ENCODE assay signal across 10 mouse cellular contexts in genomic region chr7:17155634-17156033, GRCm38 (mm10). TPM values are rescaled to one million over a fixed set of nuclear protein-coding genes. Genes with fewer than 3 reads are reported as not detected.
DNase-seq lines count a peak whose midpoint lies in the region; ATAC-seq lines count a peak whose summit lies in the region.
"Had no signal": no experiment of that assay in that cellular context is flagged by ENCODE, and none has a peak within 500 bp of the region (broad histone marks: within the 10 kb centered on the region; RNA-seq: fewer than 3 reads in every experiment).

No protein-coding gene starts in this region.

- no peaks in the 10 kb centered on the region for H3K36me3 ChIP-seq in kidney, embryonic 16.5 days (ENCODE audit: insufficient read depth, low read length)
- H3K36me3 ChIP-seq: embryonic facial prominence, embryonic 13.5 days; limb, embryonic 12.5 days had no signal

- no peak overlapping the region for H3K27ac ChIP-seq in kidney, embryonic 16.5 days (ENCODE audit: low read length)
- H3K27ac ChIP-seq: embryonic facial prominence, embryonic 13.5 days; limb, embryonic 12.5 days had no signal

- DNase-seq in kidney, adult 18-20 months: peak; percentile 81
- DNase-seq in CD4-positive helper T cell, adult 2 months (ENCODE audit: low read depth, low spot score): peak; percentile 42
- DNase-seq in T-cell, adult 2 months (ENCODE audit: low spot score): peak; percentile 9
- DNase-seq in cerebellum, postnatal 36 days: peak; percentile 80 to 86
- DNase-seq in kidney, postnatal 36 days: peak; percentile 79 to 86
- peak; percentile 36 for DNase-seq in thymus, postnatal 25 days
- DNase-seq in gastrocnemius, postnatal 36 days: no peak

- no peaks in the 10 kb centered on the region for H3K9me3 ChIP-seq in kidney, embryonic 16.5 days (ENCODE audit: low read length)

- no peaks in the 10 kb centered on the region for H3K4me1 ChIP-seq in kidney, embryonic 16.5 days (ENCODE audit: insufficient read depth, low read length)
- H3K4me1 ChIP-seq: embryonic facial prominence, embryonic 13.5 days; limb, embryonic 12.5 days had no signal

- intact Hi-C loops in gastrocnemius, postnatal 36 days (cut with DNase I): no loop called here

- H3K4me2 ChIP-seq in kidney, embryonic 16.5 days (replicated peaks; ENCODE audit: low read depth, low read length): no peak overlapping the region
- H3K4me2 ChIP-seq: embryonic facial prominence, embryonic 13.5 days; limb, embryonic 12.5 days had no signal

- WGBS in kidney, embryonic 16.5 days: 42% methylated on average over 2 of the region's 2 CpGs

- no peak for ATAC-seq in kidney, embryonic 16.5 days (ENCODE audit: low FRiP score, low TSS enrichment)

- no peak overlapping the region for H3K4me3 ChIP-seq in kidney, embryonic 16.5 days (ENCODE audit: low read length)
- H3K4me3 ChIP-seq: embryonic facial prominence, embryonic 13.5 days; limb, embryonic 12.5 days had no signal

- H3K9ac ChIP-seq in kidney, embryonic 16.5 days (replicated peaks; ENCODE audit: low read length): no peak overlapping the region
- H3K9ac ChIP-seq: embryonic facial prominence, embryonic 13.5 days; limb, embryonic 12.5 days had no signal

- no peaks in the 10 kb centered on the region for H3K27me3 ChIP-seq in kidney, embryonic 16.5 days (ENCODE audit: insufficient read depth, low read length)
- H3K27me3 ChIP-seq: embryonic facial prominence, embryonic 13.5 days; limb, embryonic 12.5 days had no signal

RNA-seq across cellular contexts. Expression of gene Ceacam3, which starts 5.6 kb away (rescaled TPM):
- not detected in 2 replicates for polyA plus RNA-seq in kidney, embryonic 16.5 days (2015; fragmentation: Nextera tagmentation; extraction: Ambion mirVana)
- not detected for total RNA-seq in gastrocnemius, postnatal 36 days (2021)
- polyA plus RNA-seq: embryonic facial prominence, embryonic 13.5 days; limb, embryonic 12.5 days had no signal

RNA-seq across cellular contexts. Expression of gene Psg29, which starts 47.6 kb away (rescaled TPM):
- not detected in 2 replicates for polyA plus RNA-seq in kidney, embryonic 16.5 days (2015; fragmentation: Nextera tagmentation; extraction: Ambion mirVana)
- total RNA-seq in gastrocnemius, postnatal 36 days (2021): not detected
- polyA plus RNA-seq: embryonic facial prominence, embryonic 13.5 days; limb, embryonic 12.5 days had no signal

Comparison
In these comparisons a context has a peak if more than half of its experiments do, and no peak if none do; other contexts are left out.
1. DNase-seq: peak in kidney, adult 18-20 months (single experiment), CD4-positive helper T cell, adult 2 months (single experiment), T-cell, adult 2 months (single experiment), cerebellum, postnatal 36 days (2 of 2), kidney, postnatal 36 days (2 of 2) and thymus, postnatal 25 days (single experiment); none in gastrocnemius, postnatal 36 days (0 of 2).